Mouse (Mus musculus) limb, embryonic 15.5 days (tissue): ENCODE measurements around the gene Ppp1r36. TPM values are rescaled to one million over a fixed set of nuclear protein-coding genes. Genes with fewer than 3 reads are reported as not detected.

ENCODE experiments used
- ATAC-seq: fragments of 200-750 bp; cut with Nextera tagmentation; 2 replicates; pipeline ENCODE4 v1.8.0; 2017; ENCODE audit warnings: low read depth, moderate TSS enrichment; ENCODE audit not compliant: insufficient number of reproducible peaks, low FRiP score, low TSS enrichment
- H3K27ac ChIP-seq: fragments of 300-500 bp; sonication (generic); 2 replicates; pipeline ENCODE4 v1.5.1; 2015; ENCODE audit warnings: moderate library complexity, mild to moderate bottlenecking, inconsistent platforms
- H3K27me3 ChIP-seq: fragments of 300-500 bp; sonication (generic); 2 replicates; pipeline ENCODE4 v1.6.1; 2015; ENCODE audit warnings: inconsistent platforms
- H3K36me3 ChIP-seq: fragments of 300-500 bp; sonication (generic); 2 replicates; pipeline ENCODE4 v1.6.1; 2015; ENCODE audit warnings: inconsistent platforms
- H3K4me1 ChIP-seq: fragments of 300-500 bp; sonication (generic); 2 replicates; pipeline ENCODE4 v1.6.1; 2015; ENCODE audit warnings: inconsistent platforms
- H3K4me2 ChIP-seq: fragments of 300-500 bp; sonication (generic); 2 replicates; pipeline ENCODE4 v1.6.1; 2015; ENCODE audit warnings: mild to moderate bottlenecking, inconsistent platforms
- H3K4me3 ChIP-seq: fragments of 300-500 bp; sonication (generic); 2 replicates; pipeline ENCODE4 v1.5.1; 2015; ENCODE audit warnings: mild to moderate bottlenecking, inconsistent platforms
- H3K9ac ChIP-seq: fragments of 300-500 bp; sonication (generic); 2 replicates; pipeline ENCODE4 v1.6.1; 2015; ENCODE audit warnings: inconsistent platforms
- H3K9me3 ChIP-seq: fragments of 300-500 bp; sonication (generic); 2 replicates; pipeline ENCODE4 v1.6.1; 2016; ENCODE audit warnings: inconsistent platforms
- WGBS: fragments of 180-500 bp; shearing (Covaris S2); methylation state at CpG from one replicate; pipeline ENCODE4 v1.1.7; 2015; 5-methylcytosine and 5-hydroxymethylcytosine counted together
- polyA plus RNA-seq: library from polyadenylated mRNA; unstranded; fragments of >200 nt; fragmentation: Nextera tagmentation; extraction: Ambion mirVana; gene quantifications from 2 replicates; pipeline ENCODE4 v1.2.1, GENCODE M21; 2015

The Ppp1r36 gene
- polyA plus RNA-seq, 1 experiment from 2014 or later = 4.0 TPM

DNA sequence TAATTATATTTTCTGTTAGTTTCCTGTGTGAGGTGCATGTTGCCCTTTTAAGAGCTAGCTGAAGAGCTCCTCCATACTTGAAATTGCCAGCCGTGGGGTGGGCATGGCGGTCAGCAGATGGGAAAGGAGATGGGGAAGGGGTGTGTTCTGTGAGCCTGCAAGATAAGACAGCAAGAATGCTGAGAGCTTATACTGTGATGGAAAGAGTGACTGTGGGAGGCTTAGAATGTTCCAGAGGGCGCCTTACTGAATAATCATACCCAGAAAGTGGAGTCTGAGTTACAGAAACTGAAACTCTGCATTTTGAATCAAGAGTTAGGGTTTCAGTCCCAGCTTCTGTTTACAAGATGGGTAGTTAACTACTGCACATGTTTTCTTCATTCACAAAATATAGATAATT, 41.8 kb upstream of the Ppp1r36 start:
- Histone ChIP-seq H3K36me3 (no peaks in the 10 kb centered on the region), H3K9me3 (no peaks in the 10 kb centered on the region), H3K4me2 (no peak overlapping the region), H3K4me3 (no peak overlapping the region), H3K4me1 (peaks cover 31% of the 10 kb centered on the region), H3K27me3 (no peaks in the 10 kb centered on the region), H3K27ac (no peak overlapping the region), H3K9ac (no peak overlapping the region)
- WGBS = 81% methylated on average over 3 of the region's 3 CpGs
- no peak for ATAC-seq

GRCm38 (mm10) chr12:76376649-76377048, 40.7 kb upstream of the Ppp1r36 start:
- no peak overlapping the region for H3K27ac ChIP-seq
- H3K4me2 ChIP-seq = no peak overlapping the region
- H3K9ac ChIP-seq = no peak overlapping the region
- ATAC-seq = no peak
- peaks cover 27% of the 10 kb centered on the region for H3K4me1 ChIP-seq
- no peaks in the 10 kb centered on the region for H3K36me3 ChIP-seq
- H3K27me3 ChIP-seq = no peaks in the 10 kb centered on the region
- no peak overlapping the region for H3K4me3 ChIP-seq
- no peaks in the 10 kb centered on the region for H3K9me3 ChIP-seq
- WGBS = 57% methylated on average over 7 of the region's 7 CpGs

DNA sequence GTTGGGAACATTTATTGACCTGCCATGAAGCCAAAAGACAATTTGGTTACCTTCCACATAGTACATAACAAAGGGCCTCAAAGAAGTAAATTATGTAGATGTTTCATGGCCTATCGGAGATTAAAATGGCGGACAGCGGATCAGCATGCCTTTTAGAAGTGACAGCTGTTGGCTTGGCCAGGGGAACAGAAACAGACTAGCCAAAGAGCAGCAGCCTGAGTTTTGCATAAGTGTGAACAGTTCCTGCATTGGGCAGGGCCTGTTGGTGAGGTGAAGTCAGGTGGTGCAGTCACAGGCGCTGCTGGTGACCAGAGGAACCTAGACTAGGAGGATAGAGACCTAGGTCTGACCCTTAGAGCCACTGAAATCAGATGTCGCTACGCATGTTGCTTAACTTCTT, 40.3 kb upstream of the Ppp1r36 start:
- H3K27ac ChIP-seq = no peak overlapping the region
- H3K36me3 ChIP-seq = no peaks in the 10 kb centered on the region
- ATAC-seq = no peak
- 95% methylated on average over 6 of the region's 6 CpGs for WGBS
- no peak overlapping the region for H3K4me2 ChIP-seq
- H3K27me3 ChIP-seq = no peaks in the 10 kb centered on the region
- H3K4me3 ChIP-seq = no peak overlapping the region
- peaks cover 23% of the 10 kb centered on the region for H3K4me1 ChIP-seq
- no peak overlapping the region for H3K9ac ChIP-seq
- no peaks in the 10 kb centered on the region for H3K9me3 ChIP-seq

GRCm38 (mm10) chr12:76377726-76378125, 39.6 kb upstream of the Ppp1r36 start:
- ATAC-seq = no peak
- H3K36me3 ChIP-seq = no peaks in the 10 kb centered on the region
- 88% methylated on average over 3 of the region's 3 CpGs for WGBS
- no peak overlapping the region for H3K4me2 ChIP-seq
- H3K4me1 ChIP-seq = peaks cover 16% of the 10 kb centered on the region
- peak overlapping the region; percentile 27; the same call in 1 of the 2 replicates for H3K27ac ChIP-seq
- no peak overlapping the region for H3K9ac ChIP-seq
- H3K9me3 ChIP-seq = no peaks in the 10 kb centered on the region
- H3K27me3 ChIP-seq = no peaks in the 10 kb centered on the region
- H3K4me3 ChIP-seq = no peak overlapping the region

DNA sequence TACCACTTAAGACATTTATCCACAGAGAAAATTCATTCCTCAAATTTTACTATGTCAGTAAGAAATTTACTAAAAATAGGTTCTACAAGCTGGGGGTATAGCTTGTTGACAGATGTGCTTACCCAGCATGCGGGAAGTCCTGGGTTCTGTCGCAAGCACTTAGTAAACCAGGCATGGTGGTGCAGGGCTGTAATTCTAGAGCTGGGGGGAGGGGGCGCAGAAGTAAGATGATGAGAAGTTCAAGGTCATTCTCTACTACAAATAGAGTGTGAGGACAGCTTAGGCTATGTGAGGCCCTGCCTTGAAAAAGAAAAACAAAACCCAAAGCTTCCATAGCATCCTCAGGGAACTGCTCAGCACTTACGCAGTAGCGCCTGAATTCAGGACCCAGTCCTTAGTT, 38.8 kb upstream of the Ppp1r36 start:
- H3K4me2 ChIP-seq = no peak overlapping the region
- H3K27ac ChIP-seq = no peak overlapping the region
- no peaks in the 10 kb centered on the region for H3K27me3 ChIP-seq
- no peaks in the 10 kb centered on the region for H3K36me3 ChIP-seq
- ATAC-seq = no peak
- WGBS = 80% methylated on average over 5 of the region's 5 CpGs
- no peaks in the 10 kb centered on the region for H3K9me3 ChIP-seq
- no peak overlapping the region for H3K9ac ChIP-seq
- peaks cover 11% of the 10 kb centered on the region for H3K4me1 ChIP-seq
- no peak overlapping the region for H3K4me3 ChIP-seq

GRCm38 (mm10) chr12:76380151-76380550, 37.2 kb upstream of the Ppp1r36 start:
- Histone ChIP-seq H3K27ac (no peak overlapping the region; the same call in 1 of the 2 replicates), H3K36me3 (peaks cover 4% of the 10 kb centered on the region; the same call in 1 of the 2 replicates), H3K4me3 (no peak overlapping the region), H3K9ac (no peak overlapping the region), H3K4me2 (no peak overlapping the region), H3K9me3 (no peaks in the 10 kb centered on the region), H3K4me1 (peaks cover 7% of the 10 kb centered on the region), H3K27me3 (no peaks in the 10 kb centered on the region)
- WGBS = 88% methylated on average over 7 of the region's 7 CpGs
- ATAC-seq = no peak

DNA sequence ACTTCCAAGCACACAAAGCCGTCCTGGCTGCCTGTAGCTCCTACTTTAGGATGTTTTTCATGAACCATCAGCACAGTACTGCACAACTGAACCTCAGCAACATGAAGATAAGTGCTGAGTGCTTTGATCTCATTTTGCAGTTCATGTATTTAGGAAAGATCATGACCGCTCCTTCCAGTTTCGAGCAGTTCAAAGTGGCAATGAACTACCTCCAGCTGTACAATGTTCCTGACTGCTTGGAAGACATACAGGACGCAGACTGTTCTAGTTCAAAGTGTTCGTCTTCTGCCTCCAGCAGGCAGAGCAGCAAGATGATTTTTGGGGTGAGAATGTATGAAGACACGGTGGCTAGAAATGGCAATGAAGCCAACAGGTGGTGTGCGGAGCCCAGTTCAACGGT, 32.0 kb upstream of the Ppp1r36 start:
- no peak overlapping the region for H3K4me2 ChIP-seq
- WGBS = 88% methylated on average over 8 of the region's 8 CpGs
- peaks cover 34% of the 10 kb centered on the region for H3K36me3 ChIP-seq
- no peak overlapping the region for H3K27ac ChIP-seq
- no peaks in the 10 kb centered on the region for H3K9me3 ChIP-seq
- H3K4me3 ChIP-seq = no peak overlapping the region
- H3K27me3 ChIP-seq = no peaks in the 10 kb centered on the region
- H3K9ac ChIP-seq = no peak overlapping the region
- ATAC-seq = no peak
- no peaks in the 10 kb centered on the region for H3K4me1 ChIP-seq

DNA sequence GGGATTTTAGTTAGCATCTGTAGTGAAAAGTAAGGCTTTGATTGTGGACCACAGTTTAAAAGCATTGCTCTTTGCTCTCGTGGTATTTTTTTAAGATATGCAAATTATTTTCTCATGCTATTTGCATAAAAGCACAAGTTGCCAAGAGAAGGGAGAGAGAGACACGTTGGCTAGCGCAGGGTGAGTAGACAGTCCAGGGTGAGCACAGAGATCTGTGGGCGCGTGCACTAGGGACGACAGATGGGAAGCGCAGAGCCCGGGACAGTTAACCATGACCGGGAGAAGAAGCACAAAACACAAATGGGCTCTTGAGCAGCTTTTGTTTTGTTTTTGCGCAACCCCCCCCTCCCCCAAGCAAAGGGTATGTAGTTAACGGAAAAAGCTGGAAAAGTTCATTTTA, 28.5 kb upstream of the Ppp1r36 start:
- Histone ChIP-seq H3K9ac (no peak overlapping the region), H3K36me3 (peaks cover 35% of the 10 kb centered on the region), H3K4me3 (no peak overlapping the region), H3K27me3 (no peaks in the 10 kb centered on the region), H3K4me2 (no peak overlapping the region), H3K4me1 (no peaks in the 10 kb centered on the region), H3K9me3 (no peaks in the 10 kb centered on the region), H3K27ac (no peak overlapping the region)
- no peak for ATAC-seq
- WGBS = 90% methylated on average over 11 of the region's 11 CpGs

- Histone ChIP-seq H3K9me3 (no peaks in the 10 kb centered on the region), H3K4me3 (no peak overlapping the region), H3K4me1 (no peaks in the 10 kb centered on the region), H3K27ac (no peak overlapping the region), H3K9ac (no peak overlapping the region), H3K4me2 (no peak overlapping the region), H3K36me3 (peaks cover 17% of the 10 kb centered on the region), H3K27me3 (no peaks in the 10 kb centered on the region)
- WGBS = 73% methylated on average over 3 of the region's 3 CpGs
- ATAC-seq = no peak
These were observed 25.6 kb upstream of the Ppp1r36 start for GRCm38 (mm10) chr12:76391595-76392271.

DNA sequence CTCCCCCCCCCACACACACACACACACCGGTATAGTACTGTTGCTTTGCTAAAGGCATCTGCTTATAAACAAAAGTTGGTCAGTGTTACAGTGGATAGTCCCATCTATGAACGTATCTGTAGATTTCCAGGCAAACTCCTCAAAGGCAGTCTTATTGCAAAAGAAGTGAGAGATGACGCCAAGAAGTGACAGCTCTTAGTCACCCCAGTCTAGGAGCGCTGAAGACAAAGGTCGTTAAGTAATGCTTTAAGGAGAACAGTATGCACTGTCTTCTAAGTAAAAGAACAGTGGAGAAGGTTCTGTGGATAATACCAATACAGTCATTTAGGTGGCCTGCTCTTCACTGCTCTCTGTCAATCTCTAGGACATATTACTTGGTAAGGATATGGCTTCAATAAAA, 24.4 kb upstream of the Ppp1r36 start:
- Histone ChIP-seq H3K27me3 (no peaks in the 10 kb centered on the region), H3K27ac (no peak overlapping the region), H3K4me1 (no peaks in the 10 kb centered on the region), H3K9me3 (no peaks in the 10 kb centered on the region), H3K9ac (no peak overlapping the region), H3K36me3 (peaks cover 12% of the 10 kb centered on the region; the same call in 1 of the 2 replicates), H3K4me2 (no peak overlapping the region), H3K4me3 (no peak overlapping the region)
- WGBS = 82% methylated on average over 5 of the region's 5 CpGs
- no peak for ATAC-seq

GRCm38 (mm10) chr12:76397281-76397680, 20.1 kb upstream of the Ppp1r36 start:
- Histone ChIP-seq H3K9ac (no peak overlapping the region), H3K27me3 (no peaks in the 10 kb centered on the region), H3K4me3 (no peak overlapping the region), H3K36me3 (no peaks in the 10 kb centered on the region), H3K4me2 (no peak overlapping the region), H3K4me1 (no peaks in the 10 kb centered on the region), H3K9me3 (no peaks in the 10 kb centered on the region), H3K27ac (no peak overlapping the region)
- WGBS = 84% methylated on average over 5 of the region's 5 CpGs
- no peak for ATAC-seq

DNA sequence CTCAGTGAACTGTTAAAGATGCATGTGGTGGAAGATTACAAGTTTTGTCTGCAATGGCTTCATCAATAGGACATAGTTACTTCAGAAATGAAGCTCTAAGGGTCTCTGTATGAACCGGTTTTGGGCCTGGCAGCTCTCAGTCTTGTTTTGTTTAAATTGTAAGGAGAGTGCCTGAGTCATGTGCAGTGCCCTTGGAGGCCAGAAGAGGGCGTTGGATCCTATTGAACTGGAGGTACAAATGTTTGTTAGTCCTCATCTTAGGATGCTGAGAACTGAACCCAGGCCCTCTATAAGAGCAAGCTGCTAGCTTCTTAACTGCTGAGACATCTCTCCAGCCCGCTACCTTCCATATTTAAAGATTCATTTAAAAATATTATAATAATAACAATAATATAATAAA, 15.7 kb upstream of the Ppp1r36 start:
- Histone ChIP-seq H3K27ac (no peak overlapping the region), H3K4me1 (peaks cover 28% of the 10 kb centered on the region), H3K9me3 (no peaks in the 10 kb centered on the region), H3K4me3 (no peak overlapping the region), H3K9ac (no peak overlapping the region), H3K27me3 (peaks cover 19% of the 10 kb centered on the region), H3K36me3 (no peaks in the 10 kb centered on the region), H3K4me2 (no peak overlapping the region)
- 58% methylated on average over 3 of the region's 3 CpGs for WGBS
- no peak for ATAC-seq
